Mouse (Mus musculus): ENCODE data around the gene Olfr1339. TPM values are rescaled to one million over a fixed set of nuclear protein-coding genes. Genes with fewer than 3 reads are reported as not detected.

Gene Olfr1339
- polyA plus RNA-seq (2015; fragmentation: Nextera tagmentation; extraction: Ambion mirVana) = not detected in 2 replicates

- ATAC-seq (replicated peaks; ENCODE audit: extremely low read depth, insufficient read depth, low FRiP score) = no peak
- Histone ChIP-seq H3K36me3 (ENCODE audit: control insufficient read depth, insufficient read depth) (no peaks in the 10 kb centered on the region), H3K27ac (ENCODE audit: low read length) (no peak within 1 kb of the TSS), H3K9ac (ENCODE audit: low read length) (no peak within 1 kb of the TSS), H3K9me3 (replicated peaks; ENCODE audit: control insufficient read depth, low read length) (no peaks in the 10 kb centered on the region), H3K4me1 (ENCODE audit: control insufficient read depth, insufficient read depth, low read length) (no peaks in the 10 kb centered on the region), H3K27me3 (ENCODE audit: control insufficient read depth, insufficient read depth, low read length) (no peaks in the 10 kb centered on the region), H3K4me2 (ENCODE audit: low read depth, low read length) (no peak within 1 kb of the TSS), H3K4me3 (ENCODE audit: low read length) (no peak within 1 kb of the TSS)
- WGBS = 80% methylated on average over 1 of the region's 1 CpGs
Measured at GRCm38 (mm10) chr4:118731875-118732274, at the start of gene Olfr1339. Olfr1339 (plus strand) TSS chr4:118732175.

DNA sequence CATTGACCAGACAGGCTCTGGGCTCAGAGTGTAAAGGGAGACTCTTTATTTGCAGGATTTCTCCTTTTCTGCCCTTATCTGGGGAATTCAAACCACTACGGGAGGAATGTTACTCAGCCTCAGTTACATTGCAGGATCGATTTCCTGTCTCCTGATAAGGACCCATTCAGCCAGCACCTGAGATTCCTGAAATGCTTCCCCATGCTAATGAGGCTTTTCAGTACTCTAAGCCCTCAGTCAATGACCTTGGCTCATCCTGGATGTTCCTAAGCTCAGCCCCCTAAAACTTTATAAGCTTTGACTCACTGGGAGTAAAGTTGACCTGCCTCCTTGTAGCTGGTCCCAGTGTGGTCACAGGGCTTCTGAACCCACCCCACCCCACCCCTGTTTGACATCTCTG lies 44.9 kb upstream of the Olfr1339 start:
- H3K9ac ChIP-seq (ENCODE audit: low read length) = no peak overlapping the region
- no peak overlapping the region for H3K4me3 ChIP-seq (ENCODE audit: low read length)
- H3K4me2 ChIP-seq (ENCODE audit: low read depth, low read length) = no peak overlapping the region
- ATAC-seq (replicated peaks; ENCODE audit: extremely low read depth, insufficient read depth, low FRiP score) = no peak
- no peaks in the 10 kb centered on the region for H3K27me3 ChIP-seq (ENCODE audit: control insufficient read depth, insufficient read depth, low read length)
- H3K4me1 ChIP-seq (ENCODE audit: control insufficient read depth, insufficient read depth, low read length) = no peaks in the 10 kb centered on the region
- WGBS = 6% methylated on average over 2 of the region's 2 CpGs
- no peaks in the 10 kb centered on the region for H3K9me3 ChIP-seq (replicated peaks; ENCODE audit: control insufficient read depth, low read length)
- no peak overlapping the region for H3K27ac ChIP-seq (ENCODE audit: low read length)
- no peaks in the 10 kb centered on the region for H3K36me3 ChIP-seq (ENCODE audit: control insufficient read depth, insufficient read depth)

GRCm38 (mm10) chr4:118692412-118692973 lies 39.5 kb upstream of the Olfr1339 start, which contains the start of gene Olfr1342:
Olfr1342 (minus strand) TSS chr4:118692756.
- no peak within 1 kb of the TSS for H3K4me3 ChIP-seq (ENCODE audit: low read length)
- no peaks in the 10 kb centered on the region for H3K4me1 ChIP-seq (ENCODE audit: control insufficient read depth, insufficient read depth, low read length)
- no peak within 1 kb of the TSS for H3K27ac ChIP-seq (ENCODE audit: low read length)
- H3K36me3 ChIP-seq (ENCODE audit: control insufficient read depth, insufficient read depth) = no peaks in the 10 kb centered on the region
- ATAC-seq (replicated peaks; ENCODE audit: extremely low read depth, insufficient read depth, low FRiP score) = no peak
- no peaks in the 10 kb centered on the region for H3K27me3 ChIP-seq (ENCODE audit: control insufficient read depth, insufficient read depth, low read length)
- H3K4me2 ChIP-seq (ENCODE audit: low read depth, low read length) = no peak within 1 kb of the TSS
- WGBS = 52% methylated on average over 12 of the region's 12 CpGs
- no peak within 1 kb of the TSS for H3K9ac ChIP-seq (ENCODE audit: low read length)
- H3K9me3 ChIP-seq (replicated peaks; ENCODE audit: control insufficient read depth, low read length) = no peaks in the 10 kb centered on the region

- no peaks in the 10 kb centered on the region for H3K36me3 ChIP-seq (ENCODE audit: control insufficient read depth, insufficient read depth)
- WGBS = 52% methylated on average over 2 of the region's 2 CpGs
- no peak overlapping the region for H3K27ac ChIP-seq (ENCODE audit: low read length)
- no peaks in the 10 kb centered on the region for H3K4me1 ChIP-seq (ENCODE audit: control insufficient read depth, insufficient read depth, low read length)
- no peaks in the 10 kb centered on the region for H3K27me3 ChIP-seq (ENCODE audit: control insufficient read depth, insufficient read depth, low read length)
- no peak for ATAC-seq (replicated peaks; ENCODE audit: extremely low read depth, insufficient read depth, low FRiP score)
- no peak overlapping the region for H3K4me2 ChIP-seq (ENCODE audit: low read depth, low read length)
- H3K9me3 ChIP-seq (replicated peaks; ENCODE audit: control insufficient read depth, low read length) = no peaks in the 10 kb centered on the region
- H3K9ac ChIP-seq (ENCODE audit: low read length) = no peak overlapping the region
- H3K4me3 ChIP-seq (ENCODE audit: low read length) = no peak overlapping the region
Measured at GRCm38 (mm10) chr4:118693812-118694211, 38.2 kb upstream of the Olfr1339 start.

DNA sequence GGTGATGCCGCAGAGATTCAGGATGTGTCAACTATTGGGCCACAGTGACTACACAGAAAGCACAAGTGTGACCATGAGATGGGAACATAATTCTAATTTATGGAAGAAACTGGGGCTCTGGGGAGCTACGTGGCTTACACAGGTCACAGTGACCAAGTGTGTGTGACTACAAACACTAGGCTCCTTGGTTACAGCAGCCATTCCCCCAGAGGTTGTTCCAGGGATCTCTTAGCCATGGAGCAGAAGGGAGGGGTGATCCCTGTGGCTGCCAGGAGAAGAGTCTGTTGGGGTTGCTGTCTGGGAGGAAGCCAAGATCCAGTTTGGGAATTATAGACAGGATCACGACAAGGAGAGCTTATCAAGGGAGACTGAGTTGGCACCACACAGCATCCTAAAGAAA lies 28.8 kb upstream of the Olfr1339 start, which contains the start of gene Olfr1341:
Gene Olfr1341, plus strand, starts transcription at position 301 of the 400 bp plus-strand sequence.
- Histone ChIP-seq H3K36me3 (ENCODE audit: control insufficient read depth, insufficient read depth) (no peaks in the 10 kb centered on the region), H3K4me3 (ENCODE audit: low read length) (no peak within 1 kb of the TSS), H3K27me3 (ENCODE audit: control insufficient read depth, insufficient read depth, low read length) (no peaks in the 10 kb centered on the region), H3K4me2 (ENCODE audit: low read depth, low read length) (no peak within 1 kb of the TSS), H3K9ac (ENCODE audit: low read length) (no peak within 1 kb of the TSS), H3K9me3 (replicated peaks; ENCODE audit: control insufficient read depth, low read length) (no peaks in the 10 kb centered on the region), H3K27ac (ENCODE audit: low read length) (no peak within 1 kb of the TSS), H3K4me1 (ENCODE audit: control insufficient read depth, insufficient read depth, low read length) (no peaks in the 10 kb centered on the region)
- no peak for ATAC-seq (replicated peaks; ENCODE audit: extremely low read depth, insufficient read depth, low FRiP score)
- 65% methylated on average over 3 of the region's 3 CpGs for WGBS

DNA sequence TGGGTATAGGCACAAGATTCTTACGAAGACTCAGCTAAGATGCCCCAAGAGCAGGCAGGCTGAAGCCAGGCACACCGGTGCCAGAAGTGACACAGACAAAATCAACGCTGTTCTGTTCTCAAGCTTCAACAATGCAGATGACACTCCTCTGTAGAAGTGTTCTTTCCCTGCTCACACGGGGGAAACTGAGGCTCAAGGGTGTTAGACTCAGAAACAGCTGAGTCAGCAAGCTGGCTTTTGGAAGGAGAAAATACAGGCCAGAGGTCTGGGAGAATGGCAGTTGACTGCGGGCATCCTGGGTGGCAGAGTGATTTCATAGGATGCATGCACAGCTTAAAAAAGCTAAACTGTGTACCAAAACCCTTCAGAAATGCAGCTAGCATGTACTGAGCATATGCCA lies 23.9 kb upstream of the Olfr1339 start:
- Histone ChIP-seq H3K27me3 (ENCODE audit: control insufficient read depth, insufficient read depth, low read length) (no peaks in the 10 kb centered on the region), H3K4me1 (ENCODE audit: control insufficient read depth, insufficient read depth, low read length) (no peaks in the 10 kb centered on the region), H3K27ac (ENCODE audit: low read length) (no peak overlapping the region), H3K9me3 (replicated peaks; ENCODE audit: control insufficient read depth, low read length) (no peaks in the 10 kb centered on the region), H3K36me3 (ENCODE audit: control insufficient read depth, insufficient read depth) (no peaks in the 10 kb centered on the region), H3K9ac (ENCODE audit: low read length) (no peak overlapping the region), H3K4me2 (ENCODE audit: low read depth, low read length) (no peak overlapping the region), H3K4me3 (ENCODE audit: low read length) (no peak overlapping the region)
- ATAC-seq (replicated peaks; ENCODE audit: extremely low read depth, insufficient read depth, low FRiP score) = no peak
- 74% methylated on average over 5 of the region's 5 CpGs for WGBS

DNA sequence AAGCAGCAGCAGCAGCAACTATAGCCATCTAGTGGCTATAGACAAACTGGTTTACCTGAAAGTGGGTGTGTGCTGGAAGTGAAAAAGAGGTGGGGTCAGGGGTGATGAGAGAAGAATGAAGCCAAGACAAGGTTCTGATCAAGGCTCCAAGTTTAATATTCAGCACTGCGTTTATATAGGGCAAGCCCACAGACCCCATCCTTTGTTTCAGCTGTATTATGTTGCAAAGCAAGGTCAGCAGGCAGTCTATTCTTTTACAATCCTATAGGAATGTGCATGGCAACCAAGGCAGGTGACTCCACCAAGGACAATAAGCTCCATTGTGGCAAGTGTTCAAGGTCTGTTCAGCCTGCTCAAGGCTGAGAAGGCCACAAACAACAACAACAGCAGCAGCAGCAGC lies 20.3 kb upstream of the Olfr1339 start:
- Histone ChIP-seq H3K27me3 (ENCODE audit: control insufficient read depth, insufficient read depth, low read length) (no peaks in the 10 kb centered on the region), H3K4me3 (ENCODE audit: low read length) (no peak overlapping the region), H3K9me3 (replicated peaks; ENCODE audit: control insufficient read depth, low read length) (no peaks in the 10 kb centered on the region), H3K4me2 (ENCODE audit: low read depth, low read length) (no peak overlapping the region), H3K9ac (ENCODE audit: low read length) (no peak overlapping the region), H3K27ac (ENCODE audit: low read length) (no peak overlapping the region), H3K36me3 (ENCODE audit: control insufficient read depth, insufficient read depth) (no peaks in the 10 kb centered on the region), H3K4me1 (ENCODE audit: control insufficient read depth, insufficient read depth, low read length) (no peaks in the 10 kb centered on the region)
- WGBS = 56% methylated on average over 1 of the region's 1 CpGs
- ATAC-seq (replicated peaks; ENCODE audit: extremely low read depth, insufficient read depth, low FRiP score) = no peak

GRCm38 (mm10) chr4:118719838-118720237 lies 12.1 kb upstream of the Olfr1339 start, which contains the start of gene Olfr1340:
Olfr1340 (plus strand) TSS chr4:118720138.
- no peak for ATAC-seq (replicated peaks; ENCODE audit: extremely low read depth, insufficient read depth, low FRiP score)

GRCm38 (mm10) chr4:118721742-118722483 lies 10.1 kb upstream of the Olfr1339 start:
- 50% methylated on average over 10 of the region's 10 CpGs for WGBS
- Histone ChIP-seq H3K4me3 (ENCODE audit: low read length) (no peak overlapping the region), H3K9ac (ENCODE audit: low read length) (no peak overlapping the region), H3K4me1 (ENCODE audit: control insufficient read depth, insufficient read depth, low read length) (no peaks in the 10 kb centered on the region), H3K4me2 (ENCODE audit: low read depth, low read length) (no peak overlapping the region), H3K36me3 (ENCODE audit: control insufficient read depth, insufficient read depth) (no peaks in the 10 kb centered on the region), H3K27ac (ENCODE audit: low read length) (no peak overlapping the region), H3K27me3 (ENCODE audit: control insufficient read depth, insufficient read depth, low read length) (no peaks in the 10 kb centered on the region), H3K9me3 (replicated peaks; ENCODE audit: control insufficient read depth, low read length) (no peaks in the 10 kb centered on the region)
- no peak for ATAC-seq (replicated peaks; ENCODE audit: extremely low read depth, insufficient read depth, low FRiP score)

More at GRCm38 (mm10) chr4:118719838-118720237, 12.1 kb upstream of the Olfr1339 start, which contains the start of gene Olfr1340:
- Histone ChIP-seq H3K4me2 (ENCODE audit: low read depth, low read length) (no peak within 1 kb of the TSS), H3K4me1 (ENCODE audit: control insufficient read depth, insufficient read depth, low read length) (no peaks in the 10 kb centered on the region), H3K9ac (ENCODE audit: low read length) (no peak within 1 kb of the TSS), H3K27me3 (ENCODE audit: control insufficient read depth, insufficient read depth, low read length) (no peaks in the 10 kb centered on the region), H3K36me3 (ENCODE audit: control insufficient read depth, insufficient read depth) (no peaks in the 10 kb centered on the region), H3K9me3 (replicated peaks; ENCODE audit: control insufficient read depth, low read length) (no peaks in the 10 kb centered on the region), H3K27ac (ENCODE audit: low read length) (no peak within 1 kb of the TSS), H3K4me3 (ENCODE audit: low read length) (no peak within 1 kb of the TSS)
